Mouse (Mus musculus) skeletal muscle tissue, adult 2 months (tissue): ENCODE measurements at regions not wholly inside any gene's neighbourhood (a gene's known extent, or its start where the extent isn't known, plus 50 kb on each side); places are given as distances from the start of the nearest gene placed in this dataset.

Experiments used
- DNase-seq: peaks from one replicate; pipeline ENCODE4 v3.0.0-alpha.2; 2012; ENCODE audit warnings: low read depth, low spot score

- no peak for DNase-seq
Measured at GRCm38 (mm10) chr1:36008598-36008997, 59.6 kb upstream of the Hs6st1 start.

GRCm38 (mm10) chr1:36009010-36009619, 59.1 kb upstream of the Hs6st1 start:
- no peak for DNase-seq

GRCm38 (mm10) chr1:36010151-36010550, 58.0 kb upstream of the Hs6st1 start:
- no peak for DNase-seq

DNA sequence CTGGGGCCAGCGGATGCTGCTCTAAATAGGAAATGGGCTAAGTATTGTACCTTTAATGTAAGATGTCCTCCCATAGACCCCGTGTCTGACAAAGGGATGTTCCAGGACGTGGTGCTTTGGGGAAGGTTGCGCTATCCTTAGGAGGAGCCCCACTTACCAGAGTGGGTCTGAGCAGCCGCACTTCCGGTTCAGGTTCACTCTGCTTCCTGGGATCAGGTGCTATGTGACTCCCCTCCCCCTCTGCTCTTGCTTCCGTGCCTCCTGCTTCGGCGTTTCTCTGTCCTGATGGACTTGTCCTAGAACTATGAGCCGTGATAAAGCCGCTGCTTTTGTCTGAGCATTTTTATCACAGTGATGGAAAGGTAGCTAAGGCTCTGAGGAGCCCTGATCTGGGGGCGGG, 57.4 kb upstream of the Hs6st1 start:
- DNase-seq = no peak

GRCm38 (mm10) chr1:36012081-36012765, 56.0 kb upstream of the Hs6st1 start:
- DNase-seq = no peak

DNA sequence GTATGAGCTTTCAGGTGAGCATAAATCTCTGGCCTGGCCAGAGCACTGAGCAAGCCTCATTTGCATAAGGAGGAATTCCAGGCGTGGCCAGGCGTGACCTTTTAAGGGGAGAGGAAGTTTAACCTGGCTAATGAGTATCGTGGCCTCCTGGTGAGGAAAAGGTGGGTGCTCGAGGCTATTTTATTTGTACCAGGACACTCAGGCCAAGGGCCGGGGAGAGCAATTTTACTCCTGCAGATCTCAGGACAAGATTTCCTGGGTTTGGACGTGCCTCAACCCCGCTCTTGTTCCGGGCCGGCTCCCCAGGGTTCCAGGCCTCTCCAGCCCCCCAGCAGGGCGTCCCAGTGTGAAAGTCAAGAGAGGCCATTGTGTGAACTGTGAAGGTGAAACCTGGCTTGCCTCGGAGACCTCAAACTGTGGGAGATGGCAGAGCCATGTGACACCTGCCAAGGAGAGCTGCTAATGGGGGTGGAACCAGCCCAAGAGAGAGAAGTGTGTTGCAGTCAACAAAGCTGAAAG, 54.3 kb upstream of the Hs6st1 start:
- no peak for DNase-seq

- DNase-seq = no peak
Measured at GRCm38 (mm10) chr1:36014372-36014771, 53.8 kb upstream of the Hs6st1 start.

- no peak for DNase-seq
Measured at GRCm38 (mm10) chr1:36015210-36015609, 53.0 kb upstream of the Hs6st1 start.

DNA sequence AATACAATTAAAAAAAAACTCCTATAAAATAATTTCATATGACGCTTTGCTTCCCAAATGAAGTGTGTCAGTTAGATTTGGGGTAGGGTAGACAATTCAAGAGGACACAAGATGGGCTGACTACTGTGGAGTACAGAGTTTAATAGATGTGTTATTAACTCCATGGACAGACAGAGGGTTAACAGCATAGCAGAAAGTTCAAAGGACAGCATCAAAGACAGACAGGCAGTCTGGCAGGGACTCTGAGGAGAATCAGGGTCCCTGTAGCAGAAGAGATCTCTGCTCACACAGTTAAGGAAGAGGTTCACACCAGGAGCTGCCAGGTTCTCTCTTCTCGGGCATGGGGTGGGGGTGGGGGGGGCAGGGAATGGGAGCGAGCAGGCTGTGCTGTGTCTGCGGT, 51.6 kb upstream of the Hs6st1 start:
- DNase-seq = no peak

DNA sequence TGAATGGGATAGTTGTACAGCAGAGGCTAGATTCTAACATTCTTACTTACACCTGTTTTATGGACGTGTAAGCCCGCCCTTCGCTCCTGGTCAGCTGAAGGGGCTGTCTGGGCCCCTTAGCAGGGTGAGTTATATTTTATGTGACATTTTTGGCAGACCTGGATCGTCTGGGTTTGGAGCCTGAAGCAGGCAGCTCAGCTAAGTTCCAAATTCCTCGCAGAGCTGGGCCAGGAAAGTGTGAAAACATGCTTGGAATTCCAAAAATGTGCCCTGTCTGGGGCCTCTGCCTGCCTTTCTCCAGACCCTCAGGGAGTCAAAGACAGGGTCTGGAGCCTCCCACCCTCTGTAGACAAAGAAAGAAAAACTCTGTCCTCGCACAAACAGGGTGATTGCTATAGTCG, 51.1 kb upstream of the Hs6st1 start:
- no peak for DNase-seq

DNA sequence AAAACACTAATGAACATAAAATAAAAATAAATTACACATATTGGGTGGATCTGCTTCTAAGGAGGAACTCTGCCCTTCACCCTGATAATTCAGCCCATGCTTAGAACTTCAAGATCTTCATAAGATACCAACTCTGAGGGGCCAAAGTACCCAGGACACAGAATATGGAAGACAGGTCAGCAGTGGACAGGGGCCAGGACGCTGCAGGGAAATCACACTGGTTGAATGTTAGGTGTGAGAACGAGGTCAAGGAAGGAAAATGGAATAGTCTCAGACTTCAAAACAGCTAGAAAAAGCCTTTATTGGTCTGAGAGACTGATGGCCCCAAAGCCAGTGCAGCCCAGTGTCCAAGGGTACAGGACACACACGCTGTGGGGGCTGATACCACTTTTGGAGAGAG, 50.5 kb upstream of the Hs6st1 start:
- DNase-seq = no peak
